Mouse (Mus musculus) cerebellum, adult 9-10 months (tissue): ENCODE results near the gene Pyroxd1.

Experiments used
- DNase-seq: peaks from one replicate; pipeline ENCODE4 v3.0.0; 2022

The Pyroxd1 gene

DNA sequence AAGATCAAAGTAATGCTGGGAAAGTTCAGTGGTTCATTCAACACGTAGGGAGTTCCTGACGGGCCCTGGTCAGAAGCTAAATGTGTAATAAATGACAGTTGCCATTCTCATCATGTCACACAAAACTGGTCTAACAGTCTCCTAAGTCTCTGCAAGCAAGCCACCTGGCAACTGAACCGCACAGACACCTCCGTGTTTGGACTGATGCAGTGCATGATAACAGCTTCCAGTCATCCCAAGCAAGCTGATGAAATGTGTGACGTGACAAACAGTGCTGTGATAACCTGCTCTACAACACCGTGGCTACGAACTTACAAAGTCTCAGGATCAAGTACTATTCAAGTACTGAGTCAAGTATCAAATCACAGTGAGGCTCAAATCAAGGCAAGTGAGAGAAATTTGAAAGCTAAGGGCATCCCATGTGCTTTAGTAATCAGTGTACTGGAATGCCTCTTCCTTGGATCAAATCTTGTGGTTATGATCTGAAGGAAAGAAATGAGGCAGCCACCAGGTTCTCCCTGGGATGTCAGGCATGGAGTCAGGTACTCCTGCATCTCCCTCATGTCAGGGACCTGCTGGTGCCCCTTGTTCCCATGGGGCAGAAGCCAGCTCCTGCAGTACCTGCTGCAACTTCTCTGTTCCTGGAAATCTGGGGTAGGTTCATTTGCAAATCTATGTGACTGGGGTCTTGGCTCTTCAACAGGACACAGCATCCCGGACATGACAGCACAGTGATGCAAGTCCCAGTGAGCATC, 33.3 kb downstream of the Pyroxd1 start:
- DNase-seq: no peak

DNA sequence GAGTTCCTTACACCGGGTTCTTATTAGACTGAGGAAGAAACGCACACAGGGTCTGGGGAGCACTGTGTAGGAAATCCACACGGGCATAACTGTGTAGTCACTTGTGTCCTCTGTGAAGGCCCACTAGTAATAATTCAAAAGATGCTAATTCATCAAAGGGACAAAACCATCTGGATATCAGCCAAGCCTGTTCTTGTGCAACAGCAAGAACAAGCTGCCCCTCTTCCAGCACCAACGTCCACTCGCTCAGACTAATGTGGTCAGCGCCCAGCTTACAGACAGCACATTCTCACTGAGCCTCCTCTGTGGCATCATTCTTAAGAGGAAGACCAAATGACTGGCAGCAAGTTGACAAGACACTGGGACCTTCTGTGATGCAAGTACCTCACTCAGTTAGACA, 34.5 kb downstream of the Pyroxd1 start:
- no peak for DNase-seq

DNA sequence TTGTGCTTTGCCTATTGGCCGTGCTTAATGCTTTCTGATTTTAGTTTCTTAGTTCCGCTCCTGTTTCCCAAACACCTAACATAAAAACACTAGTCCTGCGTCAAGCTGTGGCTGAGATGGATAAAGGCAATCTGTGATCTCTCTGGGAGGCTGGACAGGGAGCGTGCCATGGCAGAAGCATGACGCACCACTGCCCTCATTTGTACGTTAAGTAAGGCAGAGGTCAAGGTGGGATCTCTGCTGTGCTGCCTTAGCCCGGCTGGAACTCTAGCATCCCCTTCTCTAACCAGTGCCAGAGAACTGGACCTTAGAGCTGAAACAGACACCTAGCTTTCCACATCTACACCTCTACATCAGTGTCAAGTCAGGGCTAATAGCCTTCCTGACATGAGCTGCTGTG, 36.2 kb downstream of the Pyroxd1 start:
- DNase-seq: no peak

DNA sequence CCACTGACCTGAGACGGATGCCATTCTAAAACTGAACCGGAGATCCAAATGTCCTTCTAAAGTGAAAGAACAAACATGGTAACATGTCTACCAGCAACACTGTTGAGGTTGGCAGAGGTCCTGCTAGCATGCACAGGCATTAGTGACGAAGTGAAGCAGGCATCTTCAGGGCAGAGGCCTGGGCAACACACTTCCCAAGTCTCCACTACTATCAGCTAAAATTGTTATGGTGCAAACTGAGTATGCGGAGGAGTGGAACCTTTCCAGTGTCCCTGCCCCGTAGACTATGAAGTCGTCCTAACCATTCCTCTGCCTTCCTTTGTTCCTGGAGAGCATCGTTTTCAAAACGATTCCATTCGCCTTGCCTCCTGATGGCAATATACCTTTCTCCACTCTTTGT, 39.1 kb downstream of the Pyroxd1 start:
- DNase-seq: no peak

GRCm38 (mm10) chr6:142386285-142387010, 41.0 kb downstream of the Pyroxd1 start:
- no peak for DNase-seq

- peak; percentile 98 for DNase-seq
Observed at GRCm38 (mm10) chr6:142387011-142387754, 41.7 kb downstream of the Pyroxd1 start, which contains the start of the genes Recql and Golt1b. Gene Recql, minus strand, starts transcription at chr6:142387087. Gene Golt1b, plus strand, starts transcription at chr6:142387221.

DNA sequence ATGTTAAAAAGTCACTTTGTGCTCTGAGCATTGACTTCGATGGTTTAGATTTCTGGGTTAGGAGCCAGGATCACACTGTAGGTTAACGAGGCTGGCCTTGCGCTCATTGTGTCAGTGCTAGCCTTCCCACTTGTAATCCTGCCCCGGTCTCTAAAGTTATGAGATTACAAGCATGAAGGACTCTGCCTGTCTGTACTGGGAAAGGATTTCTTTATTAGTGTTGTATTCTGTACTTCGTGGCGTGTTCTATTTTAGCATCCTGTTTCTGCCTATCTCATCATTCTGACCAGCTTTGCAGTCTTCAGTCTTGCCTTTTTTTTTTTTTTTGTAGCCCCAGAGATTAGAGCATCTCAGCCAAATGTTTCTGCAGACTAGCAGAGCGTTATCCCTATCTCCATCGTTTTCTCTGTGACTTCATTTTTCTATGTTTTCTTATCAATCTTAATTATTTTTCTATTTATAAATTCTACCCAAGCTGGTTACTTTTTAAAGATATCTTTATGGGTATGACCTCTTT, 42.4 kb downstream of the Pyroxd1 start:
- no peak for DNase-seq

DNA sequence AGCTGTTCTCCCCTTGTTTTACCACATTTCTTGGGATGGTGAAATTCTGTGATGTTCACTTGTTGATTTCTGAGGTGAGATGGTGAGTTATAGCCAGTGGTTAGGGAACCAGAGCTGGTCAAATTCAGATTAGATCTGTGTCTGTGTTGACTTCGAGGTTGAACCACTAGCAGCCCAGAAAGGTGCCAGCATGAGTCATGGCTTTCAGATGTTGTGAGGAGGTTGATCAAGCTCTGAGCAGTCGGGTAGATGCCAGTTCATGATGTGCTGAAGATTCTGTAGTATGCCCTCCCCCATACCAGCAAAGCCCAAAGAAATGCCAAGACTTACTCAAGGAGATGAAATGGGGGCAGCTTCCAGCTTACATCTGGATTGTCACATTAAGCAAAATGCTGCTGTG, 43.6 kb downstream of the Pyroxd1 start:
- DNase-seq: no peak

DNA sequence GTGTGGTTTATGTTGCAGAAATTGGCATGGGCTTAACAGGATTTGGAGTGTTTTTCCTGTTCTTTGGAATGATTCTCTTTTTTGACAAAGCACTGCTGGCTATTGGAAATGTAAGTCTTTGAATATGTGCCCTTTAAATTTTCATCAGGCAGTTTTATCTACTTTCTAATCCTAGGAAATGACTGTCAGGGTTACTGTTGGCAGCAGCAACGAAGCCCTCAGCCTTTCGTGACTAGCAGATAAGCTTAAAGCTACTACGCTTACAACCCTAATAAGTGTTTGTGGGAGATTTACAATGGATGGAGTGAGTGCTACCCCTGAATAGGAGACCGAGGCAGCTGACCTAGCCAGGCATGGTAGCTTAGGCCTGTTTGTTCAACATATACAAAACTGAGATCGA, 46.9 kb downstream of the Pyroxd1 start:
- no peak for DNase-seq

GRCm38 (mm10) chr6:142394669-142395068, 49.2 kb downstream of the Pyroxd1 start:
- peak; percentile 17 for DNase-seq

GRCm38 (mm10) chr6:142395756-142396155, 50.3 kb downstream of the Pyroxd1 start:
- no peak for DNase-seq

- DNase-seq: no peak
Observed at GRCm38 (mm10) chr6:142411140-142411539, 65.7 kb downstream of the Pyroxd1 start.
